Mouse (Mus musculus) olfactory bulb, adult 2 months (tissue): Measurements from ENCODE around the gene Mttp.

Source experiments
- CTCF ChIP-seq: fragments of 200-500 bp; IDR thresholded peaks from 2 replicates; pipeline ENCODE4 v1.5.1; 2012; ENCODE audit warnings: low read depth, mild to moderate bottlenecking, low read length, moderate library complexity; ENCODE audit not compliant: insufficient read depth
- POLR2A ChIP-seq: fragments of 200-500 bp; IDR thresholded peaks from 2 replicates; pipeline ENCODE4 v1.6.1; 2012; ENCODE audit warnings: mild to moderate bottlenecking, low read depth, low read length, moderate library complexity; ENCODE audit not compliant: insufficient read depth

- TF ChIP-seq POLR2A (no peak), CTCF (no peak)
These were observed 42.8 kb downstream of the Mttp start for GRCm38 (mm10) chr3:138101936-138102335.
